Mouse (Mus musculus): ENCODE data around the gene Akr1a1. TPM values are rescaled to one million over a fixed set of nuclear protein-coding genes. Genes with fewer than 3 reads are reported as not detected.

Akr1a1 gene
- total RNA-seq, 1 experiment from 2014 or later, result 927 TPM

GRCm38 (mm10) chr4:116659474-116659873 is 8.0 kb upstream of the Akr1a1 start:
- DNase-seq, result peak; percentile 26

DNA sequence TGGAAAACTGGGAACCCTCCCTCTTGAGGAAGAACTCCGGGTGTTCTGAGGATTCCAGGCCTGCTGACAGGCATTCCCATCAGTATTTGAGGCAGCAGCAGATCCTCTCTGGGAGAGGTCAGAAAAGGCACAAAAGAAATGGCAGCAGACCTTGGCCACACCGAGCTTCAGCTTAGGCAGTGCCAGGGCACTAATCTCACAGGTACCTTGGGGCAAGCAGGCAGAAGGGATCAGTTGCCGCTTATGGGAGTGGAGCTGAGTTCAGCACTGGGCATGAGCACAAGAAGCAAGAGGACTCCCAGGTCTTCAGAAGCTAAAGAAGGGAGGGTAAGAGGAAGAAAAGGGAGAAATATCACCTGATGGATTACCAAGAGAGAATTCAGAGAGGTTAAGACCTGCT is 6.5 kb upstream of the Akr1a1 start:
- no peak for DNase-seq

GRCm38 (mm10) chr4:116655658-116656057 is 4.2 kb upstream of the Akr1a1 start:
- no peak for DNase-seq

GRCm38 (mm10) chr4:116655100-116655499 is 3.6 kb upstream of the Akr1a1 start:
- no peak for DNase-seq

GRCm38 (mm10) chr4:116653228-116653627 is 1.7 kb upstream of the Akr1a1 start:
- peak; percentile 82 for DNase-seq

DNA sequence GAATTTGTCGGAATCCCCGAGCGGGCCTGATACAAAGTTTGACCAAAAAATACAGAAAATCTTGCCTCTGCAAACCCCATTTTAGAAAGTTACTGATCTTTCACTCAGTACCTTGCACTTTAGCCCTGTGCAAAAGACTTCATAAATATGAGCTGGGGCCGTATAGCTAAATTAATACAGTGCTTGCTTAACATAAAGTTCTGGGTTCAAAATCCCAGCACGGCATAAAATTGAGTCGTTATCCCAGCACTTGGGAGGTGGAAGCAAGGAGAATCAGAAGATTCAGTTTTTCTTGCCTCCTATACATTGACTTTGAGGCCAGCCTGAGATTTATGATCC is 286 bp upstream of the Akr1a1 start:
- no peak for DNase-seq

- DNase-seq, result no peak
Measured at GRCm38 (mm10) chr4:116650365-116650764, 1.1 kb downstream of the Akr1a1 start.

DNA sequence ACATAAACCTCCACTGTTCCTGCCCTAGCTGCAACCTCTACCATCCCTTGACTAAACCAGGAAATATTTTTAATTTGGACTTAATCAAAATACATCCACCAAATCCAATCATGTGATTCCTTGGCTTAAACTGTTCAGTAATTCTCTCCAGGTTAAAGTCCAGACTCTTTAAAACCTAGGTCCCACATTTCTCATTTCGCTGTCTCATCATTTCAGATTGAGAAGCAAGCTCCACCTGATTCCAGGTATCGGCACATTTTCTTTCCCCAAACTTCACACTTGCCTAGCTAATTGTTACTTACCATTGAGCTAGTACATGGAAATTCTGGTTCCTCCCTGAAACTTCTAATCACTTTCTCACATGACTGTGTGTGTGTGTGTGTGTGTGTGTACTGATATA is 2.1 kb downstream of the Akr1a1 start:
- no peak for DNase-seq

DNA sequence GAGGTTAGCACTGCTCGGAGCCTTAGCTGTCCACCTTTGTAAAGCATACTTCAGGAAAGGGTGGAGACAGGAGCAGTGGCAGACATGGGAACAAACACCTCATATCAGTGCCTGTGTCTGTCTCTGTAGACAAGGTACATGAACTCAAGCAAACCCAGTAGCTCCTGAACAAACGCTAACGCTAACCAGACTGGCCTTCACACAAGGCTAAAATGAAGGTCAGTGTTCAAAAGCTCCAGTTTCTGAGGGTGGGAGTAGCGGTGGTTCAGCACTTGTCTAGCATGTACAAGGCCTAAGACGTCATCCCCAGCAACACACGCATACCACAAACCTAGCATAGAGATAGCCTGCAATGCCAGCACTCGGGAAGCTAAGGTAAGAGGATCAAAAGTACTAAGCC is 5.9 kb downstream of the Akr1a1 start:
- DNase-seq, result no peak

GRCm38 (mm10) chr4:116644326-116644725 is 7.2 kb downstream of the Akr1a1 start:
- DNase-seq, result no peak

DNA sequence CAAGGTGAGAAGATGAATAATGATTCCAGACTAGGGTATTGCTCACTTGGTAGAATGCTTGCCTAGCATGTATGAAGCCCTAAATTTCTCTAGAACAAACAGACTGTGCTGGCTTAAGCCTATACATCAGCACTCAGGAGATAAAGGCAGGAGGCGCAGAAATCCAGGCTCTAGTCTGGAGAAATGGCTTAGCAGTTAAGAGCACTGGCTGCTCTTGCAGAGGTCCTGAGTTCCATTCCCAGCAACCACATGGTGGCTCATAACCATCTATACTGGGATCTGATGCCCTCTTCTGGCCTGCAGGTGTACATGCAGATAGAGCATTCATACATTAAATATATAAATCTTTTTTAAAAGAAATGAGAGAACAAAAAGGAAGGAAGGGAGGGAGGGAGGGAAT is 9.4 kb downstream of the Akr1a1 start:
- DNase-seq, result no peak

DNA sequence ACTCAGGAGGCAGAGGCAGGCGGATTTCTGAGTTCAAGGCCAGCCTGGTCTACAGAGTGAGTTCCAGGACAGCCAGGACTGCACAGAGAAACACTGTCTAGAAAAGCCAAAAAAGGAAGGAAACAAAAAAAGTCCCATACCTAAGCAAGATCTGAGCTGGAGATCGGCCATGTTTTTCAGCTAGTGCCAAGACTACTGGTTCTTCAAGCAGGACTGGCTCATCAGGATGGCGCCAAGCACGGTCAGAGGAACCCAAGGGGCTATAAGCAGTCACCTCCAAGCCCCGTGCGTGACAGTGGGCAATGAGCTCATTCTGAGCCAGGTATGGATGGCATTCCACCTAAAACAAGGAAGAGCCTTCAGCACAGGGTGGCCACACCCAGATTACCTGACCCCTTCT is 12.7 kb downstream of the Akr1a1 start:
- no peak for DNase-seq

GRCm38 (mm10) chr4:116635197-116635596 is 16.3 kb downstream of the Akr1a1 start:
- DNase-seq, result no peak

- peak; percentile 56 for DNase-seq
Measured at GRCm38 (mm10) chr4:116627722-116628662, 23.5 kb downstream of the Akr1a1 start, which contains the start of gene Nasp. Gene Nasp (minus strand): TSS chr4:116627941.

DNA sequence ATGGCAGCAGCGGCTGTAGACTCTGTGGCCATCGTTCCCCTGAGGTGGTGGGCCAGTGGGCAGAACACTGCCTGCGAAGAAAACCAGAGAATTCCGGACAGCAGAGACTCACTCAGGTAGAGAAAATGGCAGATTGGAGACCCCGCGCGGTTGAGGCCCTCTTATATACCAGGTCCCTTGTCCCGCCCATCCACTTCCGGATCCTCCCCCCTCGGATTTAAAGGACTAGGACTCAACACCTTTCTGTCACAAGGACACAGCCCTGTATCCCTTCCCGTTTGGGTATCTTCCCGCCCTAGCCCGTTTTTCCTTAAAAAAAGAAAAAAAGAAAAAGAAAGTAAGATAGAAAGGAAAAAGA is 24.1 kb downstream of the Akr1a1 start:
- peak; percentile 83 for DNase-seq

GRCm38 (mm10) chr4:116626658-116627358 is 24.7 kb downstream of the Akr1a1 start:
- peak; percentile 81 for DNase-seq

DNA sequence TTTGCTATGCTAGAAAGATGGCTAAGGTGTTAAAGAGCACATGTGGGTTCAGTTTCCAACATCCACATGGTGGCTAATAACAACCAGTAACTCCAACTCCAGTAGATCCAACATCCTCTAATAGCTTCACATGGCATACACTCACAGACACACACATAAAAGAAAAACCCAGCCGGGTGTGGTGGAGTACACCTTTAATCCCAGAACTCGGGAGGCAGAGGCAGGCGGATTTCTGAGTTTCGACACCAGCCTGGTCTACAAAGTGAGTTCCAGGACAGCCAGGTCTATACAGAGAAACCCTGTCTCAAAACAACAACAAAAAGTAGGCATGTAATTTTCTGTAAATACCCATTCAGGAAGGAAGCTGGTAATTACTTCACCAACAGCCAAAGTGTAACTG is 26.6 kb downstream of the Akr1a1 start:
- no peak for DNase-seq

DNA sequence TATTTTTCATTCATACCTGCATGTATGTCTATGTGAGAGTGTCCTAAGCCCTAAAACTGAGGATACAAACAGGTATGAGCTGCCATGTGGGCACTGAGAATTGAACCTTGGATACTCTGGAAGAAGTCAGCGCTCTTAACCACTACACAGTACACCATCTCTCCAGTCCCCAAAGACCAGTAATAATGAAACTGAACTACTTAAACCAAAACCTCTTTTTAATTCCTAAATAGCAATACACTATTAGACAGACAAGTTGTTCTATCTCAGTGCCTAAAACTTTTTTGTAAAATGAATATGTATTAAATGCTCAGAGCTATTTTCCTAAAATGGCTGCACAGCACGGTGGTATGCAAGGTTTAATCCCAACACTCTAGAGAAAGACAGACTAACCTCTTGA is 36.2 kb downstream of the Akr1a1 start:
- no peak for DNase-seq

GRCm38 (mm10) chr4:116612621-116613020 is 38.9 kb downstream of the Akr1a1 start:
- no peak for DNase-seq

GRCm38 (mm10) chr4:116596978-116597881 is 54.2 kb downstream of the Akr1a1 start:
- peak; percentile 89 for DNase-seq

GRCm38 (mm10) chr4:116596379-116596778 is 55.1 kb downstream of the Akr1a1 start, which contains the start of gene Ccdc17:
Gene Ccdc17 (plus strand): TSS chr4:116596654.
- DNase-seq, result no peak

DNA sequence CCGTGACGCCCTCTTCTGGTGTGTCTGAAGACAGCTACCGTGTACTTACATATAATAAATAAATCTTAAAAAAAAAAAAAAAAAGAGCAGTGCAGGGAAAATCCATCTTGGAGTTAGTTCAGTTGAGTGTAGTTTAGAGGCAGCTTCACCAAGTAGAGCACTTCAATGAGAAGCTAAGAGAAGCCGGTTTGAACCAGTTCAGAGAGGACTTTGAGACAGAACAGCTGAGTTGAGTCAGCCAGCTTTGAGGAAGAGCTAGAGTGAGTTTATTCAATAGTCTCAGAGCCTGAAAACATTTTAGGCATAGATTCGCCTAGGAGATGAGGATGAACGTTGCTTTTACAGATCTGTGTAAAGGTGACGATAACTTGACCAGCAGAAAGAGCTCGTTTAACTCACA is 55.7 kb downstream of the Akr1a1 start:
- DNase-seq, result no peak

Measured in adrenal gland, postnatal 25 days (tissue).